Mouse (Mus musculus) heart, postnatal 0 days (tissue): ENCODE results near the gene BC034090. TPM values are rescaled to one million over a fixed set of nuclear protein-coding genes. Genes with fewer than 3 reads are reported as not detected.
"Not testable (repeated sequence)": the region's sequence is repeated elsewhere in the genome, so short reads cannot be mapped to it uniquely, and the experiment has no call there.

Source experiments
- ATAC-seq: fragments of 200-750 bp; cut with Nextera tagmentation; 2 replicates; pipeline ENCODE4 v1.8.0; 2017; ENCODE audit warnings: low read depth, moderate number of reproducible peaks, moderate library complexity; ENCODE audit not compliant: insufficient read depth
- DNase-seq: peaks from one replicate; pipeline ENCODE4 v3.0.0-alpha.2; 2016; ENCODE audit warnings: low spot score
- H3K27ac ChIP-seq: fragments of 300-500 bp; sonication (generic); 2 replicates; pipeline ENCODE4 v1.5.1; 2014; ENCODE audit warnings: low read depth, mild to moderate bottlenecking
- H3K27me3 ChIP-seq: fragments of 300-500 bp; sonication (generic); 2 replicates; pipeline ENCODE4 v1.6.1; 2014; ENCODE audit warnings: low read length, mixed read lengths; ENCODE audit not compliant: control insufficient read depth, insufficient read depth
- H3K36me3 ChIP-seq: fragments of 300-500 bp; sonication (generic); replicated peaks from 2 replicates; pipeline ENCODE4 v1.6.1; 2014; ENCODE audit warnings: low read length, mixed read lengths; ENCODE audit not compliant: control insufficient read depth, insufficient read depth
- H3K4me1 ChIP-seq: fragments of 300-500 bp; sonication (generic); 2 replicates; pipeline ENCODE4 v1.6.1; 2014; ENCODE audit warnings: antibody characterized with exemption; ENCODE audit not compliant: control insufficient read depth, insufficient read depth
- H3K4me2 ChIP-seq: fragments of 300-500 bp; sonication (generic); 2 replicates; pipeline ENCODE4 v1.6.1; 2014; ENCODE audit warnings: low read depth, mild to moderate bottlenecking, low read length, moderate library complexity
- H3K4me3 ChIP-seq: fragments of 300-500 bp; sonication (generic); 2 replicates; pipeline ENCODE4 v1.5.1; 2014; ENCODE audit warnings: low read depth, low read length
- H3K9ac ChIP-seq: fragments of 300-500 bp; sonication (generic); replicated peaks from 2 replicates; pipeline ENCODE4 v1.6.1; 2014; ENCODE audit warnings: low read depth, low read length, mixed read lengths
- H3K9me3 ChIP-seq: fragments of 300-500 bp; sonication (generic); replicated peaks from 2 replicates; pipeline ENCODE4 v1.6.1; 2016; ENCODE audit warnings: low read length; ENCODE audit not compliant: control insufficient read depth
- CTCF ChIP-seq: IDR thresholded peaks from 2 replicates; pipeline ENCODE4 v1.5.1; 2016; ENCODE audit warnings: antibody characterized with exemption, control low read depth, low read depth
- EP300 ChIP-seq: IDR thresholded peaks from 2 replicates; pipeline ENCODE4 v1.6.1; 2016; ENCODE audit warnings: antibody characterized with exemption, low read depth
- WGBS: fragments of 180-500 bp; shearing (Covaris S2); extraction: QIAGEN DNeasy Blood & Tissue Kit; methylation state at CpG from one replicate; pipeline ENCODE4 v1.1.7; 2014; 5-methylcytosine and 5-hydroxymethylcytosine counted together
- polyA plus RNA-seq: library from polyadenylated mRNA; unstranded; fragments of >200 nt; fragmentation: Nextera tagmentation; extraction: Ambion mirVana; gene quantifications from 2 replicates; pipeline ENCODE4 v1.2.1, GENCODE M21; 2015
- total RNA-seq: library from RNA; depleted of rRNA; stranded (reverse); fragments of >200 nt; gene quantifications from 2 replicates; pipeline ENCODE4 v1.2.3, GENCODE M21; 2014; ENCODE audit warnings: low replicate concordance

The BC034090 gene
- total and polyA plus RNA-seq, 2 experiments from 2014 or later, result 9.7 to 82.1 TPM

DNA sequence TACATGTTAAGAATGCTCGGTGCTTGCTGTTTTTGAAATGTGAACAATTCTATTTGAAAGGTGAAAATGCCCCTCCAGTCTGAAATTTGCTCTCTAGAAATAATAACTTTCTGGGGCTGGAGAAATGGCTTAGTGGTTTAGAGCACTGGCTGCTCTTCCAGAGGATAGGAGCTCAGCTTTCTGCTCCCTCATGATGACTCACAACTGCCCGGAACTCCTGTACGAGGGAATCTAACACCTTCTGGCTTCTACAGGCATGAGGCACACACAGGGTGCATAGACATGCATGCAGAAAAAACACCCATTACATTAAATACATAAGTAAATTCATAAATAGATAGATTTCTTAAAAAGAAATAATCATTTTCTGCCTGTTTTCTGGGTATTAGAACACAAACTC is 60.1 kb downstream of the BC034090 start:
- ATAC-seq, result no peak
- Histone ChIP-seq H3K4me1 (no peaks in the 10 kb centered on the region), H3K4me2 (no peak overlapping the region), H3K9ac (no peak overlapping the region), H3K36me3 (peaks cover 46% of the 10 kb centered on the region), H3K27me3 (no peaks in the 10 kb centered on the region), H3K9me3 (no peaks in the 10 kb centered on the region), H3K27ac (no peak overlapping the region), H3K4me3 (no peak overlapping the region)
- no peak for TF ChIP-seq CTCF
- TF ChIP-seq EP300, result no peak
- WGBS, result 56% methylated on average over 3 of the region's 3 CpGs
- no peak for DNase-seq

DNA sequence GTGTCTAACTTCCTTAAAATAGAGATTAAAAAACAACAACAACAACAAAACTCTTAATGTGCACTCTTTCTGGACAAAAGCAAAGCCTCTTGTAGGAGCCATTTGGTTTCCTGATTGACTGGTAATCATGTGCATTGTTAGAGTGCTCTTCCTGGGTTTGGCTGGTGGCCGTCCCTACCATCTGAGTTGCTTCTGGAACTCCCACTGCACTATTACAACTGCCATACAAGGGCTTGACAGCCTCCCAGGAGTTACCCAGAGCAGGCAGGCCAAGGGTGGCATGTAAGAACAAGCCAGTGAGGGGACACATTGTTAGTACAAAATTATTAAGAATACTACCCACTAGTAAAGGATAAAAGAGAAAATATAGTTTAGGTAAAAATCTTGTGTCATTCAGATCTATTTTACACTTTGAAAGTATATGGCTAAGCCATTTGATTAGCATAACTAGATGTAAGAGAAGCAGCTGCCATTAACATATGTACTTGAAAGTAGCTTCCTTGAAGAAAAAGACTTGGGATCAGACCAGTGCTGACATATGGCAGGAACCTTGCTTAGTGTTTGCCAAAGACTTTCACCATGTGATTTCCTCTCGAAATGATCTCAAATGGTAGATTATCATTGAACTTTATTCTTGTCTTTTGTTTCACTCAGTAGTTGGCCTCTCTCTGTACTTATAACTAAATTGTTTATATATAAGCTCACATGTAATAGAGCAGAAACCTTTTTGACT is 65.9 kb downstream of the BC034090 start:
- Histone ChIP-seq H3K4me2 (no peak overlapping the region), H3K4me3 (no peak overlapping the region), H3K27ac (no peak overlapping the region), H3K9ac (no peak overlapping the region), H3K36me3 (peaks cover 44% of the 10 kb centered on the region), H3K27me3 (no peaks in the 10 kb centered on the region), H3K4me1 (no peaks in the 10 kb centered on the region), H3K9me3 (no peaks in the 10 kb centered on the region)
- ATAC-seq, result no peak
- WGBS, result 72% methylated on average over 2 of the region's 2 CpGs
- TF ChIP-seq EP300 (no peak), CTCF (no peak)
- no peak for DNase-seq

DNA sequence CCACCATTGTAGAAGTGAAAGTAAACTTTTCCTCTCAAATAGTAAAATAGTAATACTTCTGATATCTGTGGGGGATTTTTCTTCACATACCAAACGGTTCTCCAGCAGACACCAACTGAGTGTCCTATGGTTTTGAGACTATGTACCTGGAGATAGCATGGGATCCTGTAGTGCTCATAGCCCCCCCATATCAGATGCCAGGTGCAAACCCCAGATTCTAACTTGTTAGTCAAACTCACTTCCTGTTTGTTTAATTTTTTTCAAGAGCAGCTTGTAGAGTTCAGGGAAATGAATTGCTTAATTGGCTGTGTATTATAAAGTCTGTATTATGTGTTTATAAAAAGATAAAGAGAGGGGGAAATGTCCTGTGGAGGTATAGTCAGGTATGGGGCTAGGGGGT is 69.8 kb downstream of the BC034090 start:
- 87% methylated on average over 1 of the region's 1 CpGs for WGBS
- Histone ChIP-seq H3K4me2 (no peak overlapping the region), H3K9me3 (no peaks in the 10 kb centered on the region), H3K36me3 (peaks cover 32% of the 10 kb centered on the region), H3K27me3 (no peaks in the 10 kb centered on the region), H3K9ac (no peak overlapping the region), H3K4me1 (peaks cover 6% of the 10 kb centered on the region), H3K27ac (no peak overlapping the region), H3K4me3 (no peak overlapping the region)
- TF ChIP-seq EP300 (no peak), CTCF (no peak)
- ATAC-seq (no peak), DNase-seq (no peak)

DNA sequence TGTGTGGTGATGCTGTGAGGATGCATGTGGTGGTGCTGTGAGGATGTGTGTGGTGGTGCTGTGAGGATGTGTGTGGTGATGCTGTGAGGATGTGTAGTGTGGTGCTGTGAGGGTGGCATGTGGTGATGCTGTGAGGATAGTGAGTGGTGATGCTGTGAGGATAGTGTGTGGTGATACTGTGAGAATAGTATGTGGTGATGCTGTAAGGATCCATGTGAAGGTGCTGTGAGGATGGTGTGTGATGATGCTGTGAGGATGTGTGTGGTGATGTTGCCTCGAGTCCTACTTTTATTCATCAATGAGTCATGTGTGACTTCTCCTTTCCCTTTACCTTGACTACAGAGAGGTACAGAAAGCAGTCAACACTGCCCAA is 70.6 kb downstream of the BC034090 start:
- not testable (repeated sequence) for H3K9ac ChIP-seq, DNase-seq, H3K9me3 ChIP-seq, H3K27ac ChIP-seq, ATAC-seq, H3K4me2 ChIP-seq, H3K27me3 ChIP-seq, H3K4me3 ChIP-seq, H3K4me1 ChIP-seq
- WGBS, result 65% methylated on average over 1 of the region's 1 CpGs
- H3K36me3 ChIP-seq, result peaks cover 24% of the 10 kb centered on the region

DNA sequence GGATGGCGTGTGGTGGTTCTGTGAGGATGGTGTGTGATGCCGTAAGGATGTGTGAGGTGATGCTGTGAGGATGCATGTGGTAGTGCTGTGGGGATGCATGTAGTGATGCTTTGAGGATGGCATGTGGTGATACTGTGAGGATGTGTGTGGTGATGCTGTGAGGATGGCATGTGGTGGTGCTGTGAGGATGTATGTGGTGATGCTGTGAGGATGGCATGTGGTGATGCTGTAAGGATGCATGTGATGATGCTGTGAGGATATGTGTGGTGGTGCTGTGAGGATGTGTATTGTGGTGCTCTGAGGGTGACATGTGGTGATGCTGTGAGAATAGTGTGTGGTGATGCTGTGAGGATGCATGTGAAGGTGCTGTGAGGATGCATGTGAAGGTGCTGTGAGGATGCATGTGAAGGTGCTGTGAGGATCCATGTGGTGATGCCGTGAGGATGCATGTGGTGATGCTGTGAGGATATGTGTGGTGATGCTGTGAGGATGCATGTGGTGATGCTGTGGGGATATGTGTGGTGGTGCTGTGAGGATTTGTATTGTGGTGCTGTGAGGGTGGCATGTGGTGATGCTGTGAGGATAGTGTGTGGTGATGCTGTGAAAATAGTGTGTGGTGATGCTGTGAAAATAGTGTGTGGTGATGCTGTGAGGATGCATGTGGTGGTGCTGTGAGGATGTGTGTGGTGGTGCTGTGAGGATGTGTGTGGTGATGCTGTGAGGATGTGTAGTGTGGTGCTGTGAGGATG is 71.2 kb downstream of the BC034090 start:
- H3K36me3 ChIP-seq, result peaks cover 22% of the 10 kb centered on the region
- H3K27me3 ChIP-seq, result no peaks in the 10 kb centered on the region
- ATAC-seq, result no peak
- no peak overlapping the region for H3K4me3 ChIP-seq
- H3K9me3 ChIP-seq, result no peaks in the 10 kb centered on the region
- H3K4me1 ChIP-seq, result peaks cover 6% of the 10 kb centered on the region
- DNase-seq, result no peak
- no peak overlapping the region for H3K4me2 ChIP-seq
- WGBS, result 86% methylated on average over 3 of the region's 3 CpGs
- TF ChIP-seq CTCF (no peak), EP300 (no peak)
- H3K9ac ChIP-seq, result no peak overlapping the region
- no peak overlapping the region for H3K27ac ChIP-seq
